Mouse (Mus musculus) thymus, adult 2 months (tissue): Measurements from ENCODE around the gene Ift140.

ENCODE experiments used
- CTCF ChIP-seq: fragments of 200-500 bp; IDR thresholded peaks from 2 replicates; pipeline ENCODE4 v1.5.1; 2012; ENCODE audit warnings: mild to moderate bottlenecking, control low read depth, low read length, moderate library complexity, borderline replicate concordance; ENCODE audit not compliant: control insufficient read depth, poor library complexity, insufficient read depth; ENCODE audit errors: extremely low read depth
- POLR2A ChIP-seq: fragments of 200-500 bp; IDR thresholded peaks from 2 replicates; pipeline ENCODE4 v1.6.1; 2012; ENCODE audit warnings: mild to moderate bottlenecking, low read length, control low read depth, moderate library complexity; ENCODE audit not compliant: control insufficient read depth, poor library complexity, insufficient read depth; ENCODE audit errors: extremely low read depth

DNA sequence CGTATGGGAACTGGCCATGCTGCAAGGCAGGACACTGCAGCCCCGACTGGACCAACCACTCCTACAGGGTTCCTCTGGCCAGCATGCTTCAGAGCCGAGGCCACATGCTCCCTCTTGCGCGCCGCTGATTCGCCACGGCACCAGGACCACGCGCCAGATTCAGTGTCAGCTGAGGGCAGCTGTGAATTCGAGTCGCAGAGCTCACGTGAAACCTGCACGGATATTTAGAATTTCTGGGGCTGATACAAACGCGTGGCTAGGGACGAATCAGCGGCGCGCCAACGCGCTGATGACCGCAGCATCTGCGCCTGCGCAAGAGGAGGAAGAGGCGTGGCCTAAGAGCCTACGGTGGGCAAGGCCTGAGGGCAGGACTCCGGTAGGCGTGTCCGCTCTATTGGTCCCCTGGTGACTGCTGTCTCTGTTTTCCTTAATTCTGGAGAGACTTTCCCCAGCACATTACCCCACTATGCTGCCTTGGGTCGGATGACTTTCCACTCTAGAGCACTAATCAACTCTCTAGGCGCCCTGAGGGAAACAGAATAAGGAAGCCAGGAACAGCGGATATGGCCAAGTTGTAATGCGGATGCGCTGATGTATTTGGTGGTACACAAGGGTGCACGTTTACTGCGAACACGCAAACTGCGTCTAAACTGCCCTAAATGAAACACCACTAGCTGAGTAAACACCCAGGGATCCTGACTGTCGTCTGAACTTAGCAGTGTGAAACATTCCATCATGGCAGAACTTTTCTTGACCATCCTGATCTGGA lies 100.0 kb downstream of the Ift140 start, which contains the start of gene Telo2:
- TF ChIP-seq CTCF (no peak; the same call in 1 of the 2 replicates), POLR2A (no peak)
